Mouse (Mus musculus): ENCODE results near the gene Cyp4v3. TPM values are rescaled to one million over a fixed set of nuclear protein-coding genes. Genes with fewer than 3 reads are reported as not detected.

Cyp4v3 gene
- polyA plus RNA-seq, 1 experiment from 2014 or later: 7.9 TPM

GRCm38 (mm10) chr8:45320930-45321329 is 12.1 kb downstream of the Cyp4v3 start:
- POLR2A ChIA-PET: no interaction called here
- in situ Hi-C loops (cut with MboI; ENCODE audit: low pct_unique_long_range_greater_than_20kb): no loop called here
- no peaks in the 10 kb centered on the region for H3K27me3 ChIP-seq
- no peak for TF ChIP-seq CTCF (IDR thresholded peaks at IDR 0.05)
- CTCF ChIA-PET: no interaction called here
- DNase-seq (ENCODE audit: low read depth, low spot score) (no peak), ATAC-seq (no peak)

- no peak for TF ChIP-seq CTCF (IDR thresholded peaks at IDR 0.05)
- ATAC-seq (no peak), DNase-seq (ENCODE audit: low read depth, low spot score) (no peak)
- ChIA-PET POLR2A (no interaction called here), CTCF (no interaction called here)
- in situ Hi-C loops (cut with MboI; ENCODE audit: low pct_unique_long_range_greater_than_20kb): no loop called here
- no peaks in the 10 kb centered on the region for H3K27me3 ChIP-seq
These were observed 22.0 kb downstream of the Cyp4v3 start for GRCm38 (mm10) chr8:45310967-45311366.

GRCm38 (mm10) chr8:45308366-45308765 is 24.6 kb downstream of the Cyp4v3 start, which contains the start of gene Gm45753:
Gene Gm45753, minus strand, starts transcription at chr8:45308466.
- no peak for DNase-seq (ENCODE audit: low read depth, low spot score)
- CTCF ChIA-PET: no interaction called here
- POLR2A ChIA-PET: no interaction called here

GRCm38 (mm10) chr8:45305479-45305878 is 27.5 kb downstream of the Cyp4v3 start:
- CTCF ChIA-PET: no interaction called here
- ATAC-seq (no peak), DNase-seq (ENCODE audit: low read depth, low spot score) (no peak)
- in situ Hi-C loops (cut with MboI; ENCODE audit: low pct_unique_long_range_greater_than_20kb): no loop called here
- POLR2A ChIA-PET: no interaction called here
- TF ChIP-seq CTCF (IDR thresholded peaks at IDR 0.05): no peak
- peaks cover 3% of the 10 kb centered on the region for H3K27me3 ChIP-seq

More at GRCm38 (mm10) chr8:45308366-45308765, 24.6 kb downstream of the Cyp4v3 start, which contains the start of gene Gm45753:
- H3K27me3 ChIP-seq: no peaks in the 10 kb centered on the region
- TF ChIP-seq CTCF (IDR thresholded peaks at IDR 0.05): no peak
- no peak for ATAC-seq
- in situ Hi-C loops (cut with MboI; ENCODE audit: low pct_unique_long_range_greater_than_20kb): no loop called here

- DNase-seq (ENCODE audit: low read depth, low spot score): no peak
- TF ChIP-seq CTCF (IDR thresholded peaks at IDR 0.05): no peak
- ChIA-PET CTCF (interaction anchor here (1.3 kb wide), 1 partner anchor 13 kb away, joined by 3 read pairs; no protein-coding TSS in a partner anchor), POLR2A (no interaction called here)
- no peak for ATAC-seq
- peaks cover 4% of the 10 kb centered on the region for H3K27me3 ChIP-seq
- in situ Hi-C loops (cut with MboI; ENCODE audit: low pct_unique_long_range_greater_than_20kb): no loop called here
These were observed 28.7 kb downstream of the Cyp4v3 start for GRCm38 (mm10) chr8:45304354-45304753.

GRCm38 (mm10) chr8:45302390-45302789 is 30.6 kb downstream of the Cyp4v3 start:
- peaks cover 4% of the 10 kb centered on the region for H3K27me3 ChIP-seq
- DNase-seq (ENCODE audit: low read depth, low spot score) (no peak), ATAC-seq (no peak)
- ChIA-PET POLR2A (no interaction called here), CTCF (interaction anchor here (0.8 kb wide), 1 partner anchor 66 kb away, joined by 3 read pairs; no protein-coding TSS in a partner anchor)
- no peak for TF ChIP-seq CTCF (IDR thresholded peaks at IDR 0.05)
- in situ Hi-C loops (cut with MboI; ENCODE audit: low pct_unique_long_range_greater_than_20kb): no loop called here

GRCm38 (mm10) chr8:45295276-45295675 is 37.7 kb downstream of the Cyp4v3 start:
- DNase-seq (ENCODE audit: low read depth, low spot score) (no peak), ATAC-seq (no peak)
- POLR2A ChIA-PET: no interaction called here
- CTCF ChIA-PET: no interaction called here
- peaks cover 13% of the 10 kb centered on the region for H3K27me3 ChIP-seq
- in situ Hi-C loops (cut with MboI; ENCODE audit: low pct_unique_long_range_greater_than_20kb): no loop called here
- TF ChIP-seq CTCF (IDR thresholded peaks at IDR 0.05): no peak

GRCm38 (mm10) chr8:45294687-45295086 is 38.3 kb downstream of the Cyp4v3 start, which contains the start of gene Klkb1:
Gene Klkb1, minus strand, starts transcription at chr8:45294859.
- ChIA-PET POLR2A (no interaction called here), CTCF (no interaction called here)
- no peak for DNase-seq (ENCODE audit: low read depth, low spot score)
- H3K27me3 ChIP-seq: peaks cover 13% of the 10 kb centered on the region
- TF ChIP-seq CTCF (IDR thresholded peaks at IDR 0.05): no peak
- ATAC-seq: no peak
- in situ Hi-C loops (cut with MboI; ENCODE audit: low pct_unique_long_range_greater_than_20kb): no loop called here

- peaks cover 32% of the 10 kb centered on the region for H3K27me3 ChIP-seq
- CTCF ChIA-PET: no interaction called here
- POLR2A ChIA-PET: no interaction called here
- DNase-seq (ENCODE audit: low read depth, low spot score) (no peak), ATAC-seq (no peak)
- TF ChIP-seq CTCF (IDR thresholded peaks at IDR 0.05): no peak
- in situ Hi-C loops (cut with MboI; ENCODE audit: low pct_unique_long_range_greater_than_20kb): no loop called here
These were observed 41.2 kb downstream of the Cyp4v3 start for GRCm38 (mm10) chr8:45291790-45292189.

- DNase-seq (ENCODE audit: low read depth, low spot score) (no peak), ATAC-seq (no peak)
- H3K27me3 ChIP-seq: peaks cover 1% of the 10 kb centered on the region
- in situ Hi-C loops (cut with MboI; ENCODE audit: low pct_unique_long_range_greater_than_20kb): no loop called here
- ChIA-PET POLR2A (no interaction called here), CTCF (no interaction called here)
- no peak for TF ChIP-seq CTCF (IDR thresholded peaks at IDR 0.05)
These were observed 51.4 kb downstream of the Cyp4v3 start for GRCm38 (mm10) chr8:45281630-45282029.

- in situ Hi-C loops (cut with MboI; ENCODE audit: low pct_unique_long_range_greater_than_20kb): no loop called here
- TF ChIP-seq CTCF (IDR thresholded peaks at IDR 0.05): no peak
- DNase-seq (ENCODE audit: low read depth, low spot score) (no peak), ATAC-seq (no peak)
- H3K27me3 ChIP-seq: peaks cover 12% of the 10 kb centered on the region
- CTCF ChIA-PET: no interaction called here
- POLR2A ChIA-PET: no interaction called here
These were observed 55.6 kb downstream of the Cyp4v3 start for GRCm38 (mm10) chr8:45277453-45277852.

- no peak for TF ChIP-seq CTCF (IDR thresholded peaks at IDR 0.05)
- ChIA-PET POLR2A (no interaction called here), CTCF (no interaction called here)
- no peak for DNase-seq (ENCODE audit: low read depth, low spot score)
- ATAC-seq: no peak
- peaks cover 26% of the 10 kb centered on the region for H3K27me3 ChIP-seq
- in situ Hi-C loops (cut with MboI; ENCODE audit: low pct_unique_long_range_greater_than_20kb): no loop called here
These were observed 58.7 kb downstream of the Cyp4v3 start for GRCm38 (mm10) chr8:45274317-45274716.
